Mouse (Mus musculus): Measurements from ENCODE around the gene Slc7a8.

Gene Slc7a8

DNA sequence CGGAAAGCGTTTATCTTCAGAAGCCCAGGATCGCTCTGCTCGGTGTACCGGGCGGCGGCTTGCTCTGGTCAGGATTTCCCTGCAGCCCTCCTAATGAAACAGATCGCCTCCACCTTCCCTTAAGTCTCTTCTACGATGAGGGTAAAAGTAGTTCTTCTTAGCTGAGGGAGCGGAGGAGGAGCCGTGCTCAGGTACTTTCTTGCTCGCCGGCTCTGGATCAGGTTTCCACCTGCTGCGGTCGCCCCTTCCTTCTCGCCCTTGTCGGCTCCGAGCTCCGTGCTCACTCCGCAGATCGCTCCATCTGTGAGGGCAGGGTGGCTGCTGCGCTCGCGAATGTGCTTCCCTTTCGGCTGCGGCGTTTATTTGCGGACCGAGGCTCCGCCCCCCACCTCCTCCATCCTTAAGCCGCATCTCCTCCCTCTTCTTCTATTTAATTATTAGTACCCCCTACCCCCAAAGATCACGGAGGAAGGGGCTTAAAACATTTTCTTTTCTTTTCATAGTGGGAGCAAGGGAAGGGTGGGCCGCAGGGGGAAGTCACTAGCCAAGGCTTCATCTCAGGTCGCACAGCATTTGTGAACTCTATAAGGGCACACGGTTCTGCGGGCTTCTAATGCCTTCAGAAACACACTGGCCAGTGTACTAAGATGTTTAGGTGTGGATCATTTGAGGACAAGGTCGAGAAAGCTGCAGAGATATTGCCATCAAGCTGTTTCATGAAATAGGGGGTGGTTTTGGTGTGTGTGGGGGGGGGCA, at the start of gene Slc7a8:
Gene Slc7a8 (minus strand): TSS at position 337 of the 756 bp plus-strand sequence.
- no peak for DNase-seq (ENCODE audit: extremely low read depth, insufficient read length, low spot score)

DNA sequence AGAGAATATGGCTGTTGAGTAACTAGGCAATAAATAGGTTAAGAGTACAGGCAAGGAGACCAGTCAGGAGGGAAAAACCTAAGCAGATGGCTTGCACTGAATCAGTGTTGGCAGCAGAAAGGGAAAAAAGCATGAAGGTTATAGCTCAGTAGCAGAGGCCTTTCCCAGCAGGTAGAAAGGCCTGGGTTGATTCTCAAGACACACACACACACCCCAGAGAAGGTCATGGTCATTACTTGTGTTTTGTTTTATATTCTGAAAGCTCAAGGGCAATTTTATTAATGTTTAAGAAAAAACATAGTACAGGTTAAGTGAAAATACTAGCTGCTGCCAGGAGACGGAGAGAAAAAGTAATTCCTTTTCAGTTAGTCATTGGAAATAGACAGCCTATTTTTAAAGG, 42.0 kb upstream of the Slc7a8 start:
- no peak for DNase-seq (ENCODE audit: extremely low read depth, insufficient read length, low spot score)

DNA sequence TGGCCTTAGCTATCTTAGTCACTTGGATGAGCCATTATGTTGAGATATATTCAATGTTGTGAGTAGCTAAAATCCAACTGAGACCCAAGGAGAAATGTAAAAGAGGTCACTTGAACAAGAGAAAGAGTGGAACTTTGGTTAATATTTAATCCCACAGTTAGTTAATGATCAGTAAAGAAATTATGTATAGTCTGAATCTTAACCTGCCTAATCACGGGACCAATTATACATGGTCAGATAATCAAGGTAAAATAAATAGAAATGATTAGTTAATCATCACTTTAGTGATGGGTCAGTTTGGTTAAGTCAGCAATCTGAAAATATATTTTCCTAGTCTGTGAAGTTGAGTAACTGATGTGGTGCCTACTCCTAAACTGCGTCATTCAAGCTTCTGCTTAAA, 40.6 kb upstream of the Slc7a8 start:
- no peak for DNase-seq (ENCODE audit: extremely low read depth, insufficient read length, low spot score)

DNA sequence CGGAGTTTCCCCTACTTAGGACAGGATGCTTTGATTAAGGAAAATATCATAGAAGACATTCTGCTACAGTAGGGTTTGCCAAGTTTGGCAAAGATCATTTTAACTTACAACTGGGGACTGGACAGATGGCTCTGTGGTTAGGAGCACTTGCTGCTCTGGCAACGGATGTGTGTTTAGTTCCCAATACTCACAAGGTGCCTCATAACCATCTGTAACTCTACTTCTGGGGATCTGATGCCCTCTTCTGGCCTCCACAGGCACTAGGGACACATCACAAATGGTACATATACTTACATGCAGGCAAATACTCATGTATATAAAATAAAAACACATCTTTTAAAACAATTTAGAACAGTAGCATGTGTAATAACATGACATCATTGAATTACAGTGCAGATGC, 36.0 kb upstream of the Slc7a8 start:
- DNase-seq (ENCODE audit: extremely low read depth, insufficient read length, low spot score) = no peak

DNA sequence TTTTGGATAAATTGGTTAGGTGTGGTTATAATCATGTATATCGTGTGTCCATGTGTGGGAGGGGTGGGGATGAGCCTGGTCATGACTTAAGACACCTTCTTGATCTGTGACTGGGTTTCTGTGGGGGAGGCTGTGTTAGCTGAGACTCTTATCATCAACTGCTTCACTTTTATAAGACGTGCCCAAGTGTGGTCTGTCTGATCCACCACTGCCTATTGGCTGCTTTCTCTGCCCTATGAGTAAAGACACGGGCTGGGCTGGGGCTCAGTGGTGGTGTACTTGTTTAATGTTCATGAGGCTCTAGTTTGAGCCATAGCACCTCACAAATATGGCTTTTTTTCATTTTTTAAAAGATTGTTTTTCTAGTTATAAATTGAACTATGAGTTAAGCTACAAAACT, 34.0 kb upstream of the Slc7a8 start:
- DNase-seq (ENCODE audit: extremely low read depth, insufficient read length, low spot score) = no peak

DNA sequence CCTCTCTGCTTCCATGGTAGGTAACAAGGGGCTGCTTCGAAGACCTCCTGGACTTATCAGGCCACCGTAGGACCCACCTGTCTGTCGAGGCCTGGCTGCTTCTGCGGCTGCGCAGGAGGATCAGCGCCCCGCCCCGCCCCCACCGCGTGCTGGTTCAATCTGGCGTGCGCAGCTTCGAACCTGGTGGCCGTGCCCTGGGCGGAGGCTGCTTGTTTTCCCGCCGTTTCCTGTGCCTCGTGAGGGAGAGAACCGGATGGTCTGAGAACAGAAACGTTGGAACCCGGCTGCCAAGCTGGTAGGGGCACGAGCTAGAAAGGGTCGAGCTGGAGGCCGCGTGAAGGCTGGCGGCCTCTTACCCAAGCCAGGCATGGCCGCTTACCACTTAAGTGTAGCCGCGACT, 32.2 kb upstream of the Slc7a8 start, which contains the start of gene Rnf212b:
Gene Rnf212b (plus strand): TSS at position 151 of the 400 bp plus-strand sequence.
- DNase-seq (ENCODE audit: extremely low read depth, insufficient read length, low spot score) = no peak

DNA sequence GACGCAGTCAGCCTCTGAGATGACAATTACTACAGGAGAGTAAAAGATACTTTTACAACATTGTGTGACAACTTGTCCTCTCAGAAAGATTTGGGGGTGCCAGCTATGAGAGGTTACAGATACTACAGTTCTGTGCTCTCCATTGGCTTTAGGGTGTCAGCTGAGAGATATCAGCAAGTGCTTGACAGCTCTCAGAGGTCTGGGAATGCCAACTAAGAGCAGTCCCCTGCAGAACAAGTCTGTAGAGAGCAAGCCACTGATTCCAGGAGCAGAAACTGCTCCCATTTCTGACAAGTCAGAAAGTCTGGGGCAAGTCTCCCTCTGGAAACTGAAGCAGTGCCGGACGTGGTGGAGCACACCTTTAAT, 27.9 kb upstream of the Slc7a8 start:
- DNase-seq (ENCODE audit: extremely low read depth, insufficient read length, low spot score) = no peak

DNA sequence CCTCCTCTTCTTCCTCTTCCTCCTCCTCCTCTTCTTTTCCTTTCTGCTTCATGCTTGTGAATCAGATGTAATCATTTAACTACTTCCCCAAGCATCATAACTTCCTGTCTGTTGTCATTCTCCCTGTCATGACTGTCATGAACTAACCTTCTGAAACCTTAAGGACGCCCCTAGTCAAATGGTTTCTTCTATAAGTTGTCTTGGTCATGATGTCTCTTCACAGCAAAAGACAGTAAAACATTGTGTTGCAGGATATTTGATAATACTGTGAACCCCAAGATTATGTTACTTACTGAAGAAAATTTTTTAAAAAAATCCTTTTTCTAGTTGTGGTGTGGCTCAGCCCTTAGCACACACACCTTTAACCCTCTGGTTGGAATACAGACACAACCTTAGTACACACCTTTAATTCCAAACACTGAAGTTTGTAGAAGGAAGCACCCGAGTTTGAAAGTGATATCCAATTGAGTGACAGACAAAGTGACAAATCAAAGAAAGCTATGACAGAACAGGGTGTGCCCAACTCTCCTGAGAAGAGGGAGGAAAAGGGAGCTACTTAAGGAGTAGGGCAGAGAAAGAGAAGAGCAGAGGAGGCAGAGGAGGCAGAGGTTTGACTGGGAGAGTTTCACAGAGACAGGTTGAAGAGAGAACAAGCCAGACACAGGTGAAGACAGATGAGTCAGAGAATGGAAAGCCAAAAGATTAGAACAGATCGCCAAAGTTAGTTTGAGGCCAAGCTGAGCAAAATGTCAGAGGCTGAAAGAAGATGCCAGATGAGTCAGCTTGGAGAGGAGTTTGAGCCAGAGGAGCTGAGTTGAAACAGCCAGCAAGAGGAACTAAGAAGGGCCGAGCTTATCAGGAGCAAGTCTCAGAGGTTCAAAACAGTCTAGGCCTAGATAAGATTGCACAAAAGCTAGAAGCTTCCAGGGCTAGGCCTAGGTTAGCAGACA, 27.2 kb upstream of the Slc7a8 start:
- no peak for DNase-seq (ENCODE audit: extremely low read depth, insufficient read length, low spot score)

DNA sequence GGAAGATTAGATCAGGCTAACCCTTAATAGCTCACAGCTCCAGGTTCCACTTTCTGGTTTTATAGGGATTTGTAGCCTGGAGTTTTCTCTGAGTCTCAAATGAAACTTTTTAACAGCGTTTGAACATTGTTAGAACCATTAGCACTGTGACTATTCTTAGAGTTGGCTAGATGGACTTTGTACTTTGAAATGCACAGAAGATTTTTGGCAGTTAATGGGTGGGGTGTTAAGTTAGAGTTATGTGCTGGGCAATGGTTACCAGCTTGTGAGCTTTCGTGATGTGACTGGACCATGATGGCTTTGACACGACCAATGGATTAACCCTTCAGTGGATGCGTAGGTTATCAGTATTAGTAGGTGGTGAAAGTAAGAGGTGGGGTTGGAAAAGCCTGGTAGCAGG, 24.4 kb upstream of the Slc7a8 start:
- DNase-seq (ENCODE audit: extremely low read depth, insufficient read length, low spot score) = no peak

DNA sequence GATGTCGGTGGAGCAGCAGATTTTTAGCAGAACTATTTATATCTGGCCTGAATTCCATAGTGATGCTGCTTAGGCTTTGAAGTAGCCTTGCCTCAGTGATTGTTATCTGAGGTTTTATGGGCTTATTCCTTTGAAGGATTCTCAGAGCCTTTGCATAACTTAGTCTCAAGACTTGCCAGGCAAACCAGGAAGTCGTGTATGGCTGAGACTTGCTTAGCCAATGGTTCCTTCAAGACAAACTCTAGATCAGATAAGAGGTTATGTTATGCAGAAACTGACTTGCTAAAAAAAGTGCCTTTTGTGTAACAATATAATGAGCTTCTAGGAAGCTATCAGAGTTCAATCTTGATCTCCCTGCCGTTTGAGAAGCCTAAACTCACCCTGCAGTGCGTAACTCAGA, 20.7 kb upstream of the Slc7a8 start:
- no peak for DNase-seq (ENCODE audit: extremely low read depth, insufficient read length, low spot score)

DNA sequence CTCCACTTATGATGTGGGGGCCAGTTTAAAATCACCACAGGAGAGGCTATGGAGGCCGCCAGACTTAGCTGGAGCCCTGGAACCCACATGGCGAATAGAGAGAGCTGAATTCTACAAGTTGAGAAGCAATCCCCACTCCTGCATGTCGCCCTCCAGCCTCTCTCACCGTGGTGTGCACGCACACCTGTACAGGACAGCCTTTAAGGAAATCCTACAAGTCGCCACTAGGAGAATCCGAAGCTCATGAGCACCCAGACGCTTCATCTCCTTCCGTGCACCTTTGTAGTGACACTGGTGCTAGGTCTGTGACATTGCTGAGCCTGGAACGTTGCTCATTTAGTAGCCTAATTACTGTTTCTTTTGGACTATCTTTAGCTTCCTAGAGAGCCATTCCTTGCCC, 17.9 kb upstream of the Slc7a8 start:
- DNase-seq (ENCODE audit: extremely low read depth, insufficient read length, low spot score) = no peak

DNA sequence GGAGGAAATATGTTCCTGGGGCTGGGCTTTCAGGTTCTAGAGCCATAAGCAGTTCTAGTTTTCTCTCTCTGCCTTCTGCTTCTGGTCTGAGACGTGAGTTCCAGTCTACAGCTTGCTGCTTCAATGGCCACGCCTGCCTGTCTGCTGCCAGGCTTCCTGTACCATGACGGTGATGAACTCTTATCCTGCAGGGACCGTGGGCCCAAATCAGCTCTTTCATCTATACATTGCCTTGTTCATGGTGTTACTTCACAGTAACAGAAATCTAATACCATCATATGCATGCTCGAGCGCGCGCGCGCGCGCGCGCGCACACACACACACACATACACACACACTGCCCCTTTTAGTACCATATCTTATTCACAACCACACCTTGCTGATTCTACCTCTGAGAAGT, 15.0 kb upstream of the Slc7a8 start:
- DNase-seq (ENCODE audit: extremely low read depth, insufficient read length, low spot score) = no peak

DNA sequence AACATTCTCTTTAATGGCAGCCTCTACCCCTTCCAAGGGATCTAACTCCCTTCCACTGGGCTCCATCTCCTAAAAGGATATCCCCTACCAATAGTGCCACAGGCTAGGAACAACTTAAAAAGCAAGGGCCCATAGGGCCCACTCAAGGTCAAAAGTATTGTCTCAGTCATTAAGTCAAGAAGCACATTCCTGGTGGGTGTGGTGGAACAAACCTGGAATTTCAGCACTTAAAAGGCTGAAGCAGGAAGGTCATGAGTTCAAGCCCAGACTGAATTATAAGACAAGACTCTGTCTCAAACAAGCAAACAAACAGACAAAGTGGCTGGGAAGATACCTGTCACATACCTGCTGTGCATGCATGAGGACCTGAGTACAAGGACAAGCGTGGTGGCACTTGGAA, 14.2 kb upstream of the Slc7a8 start:
- no peak for DNase-seq (ENCODE audit: extremely low read depth, insufficient read length, low spot score)

DNA sequence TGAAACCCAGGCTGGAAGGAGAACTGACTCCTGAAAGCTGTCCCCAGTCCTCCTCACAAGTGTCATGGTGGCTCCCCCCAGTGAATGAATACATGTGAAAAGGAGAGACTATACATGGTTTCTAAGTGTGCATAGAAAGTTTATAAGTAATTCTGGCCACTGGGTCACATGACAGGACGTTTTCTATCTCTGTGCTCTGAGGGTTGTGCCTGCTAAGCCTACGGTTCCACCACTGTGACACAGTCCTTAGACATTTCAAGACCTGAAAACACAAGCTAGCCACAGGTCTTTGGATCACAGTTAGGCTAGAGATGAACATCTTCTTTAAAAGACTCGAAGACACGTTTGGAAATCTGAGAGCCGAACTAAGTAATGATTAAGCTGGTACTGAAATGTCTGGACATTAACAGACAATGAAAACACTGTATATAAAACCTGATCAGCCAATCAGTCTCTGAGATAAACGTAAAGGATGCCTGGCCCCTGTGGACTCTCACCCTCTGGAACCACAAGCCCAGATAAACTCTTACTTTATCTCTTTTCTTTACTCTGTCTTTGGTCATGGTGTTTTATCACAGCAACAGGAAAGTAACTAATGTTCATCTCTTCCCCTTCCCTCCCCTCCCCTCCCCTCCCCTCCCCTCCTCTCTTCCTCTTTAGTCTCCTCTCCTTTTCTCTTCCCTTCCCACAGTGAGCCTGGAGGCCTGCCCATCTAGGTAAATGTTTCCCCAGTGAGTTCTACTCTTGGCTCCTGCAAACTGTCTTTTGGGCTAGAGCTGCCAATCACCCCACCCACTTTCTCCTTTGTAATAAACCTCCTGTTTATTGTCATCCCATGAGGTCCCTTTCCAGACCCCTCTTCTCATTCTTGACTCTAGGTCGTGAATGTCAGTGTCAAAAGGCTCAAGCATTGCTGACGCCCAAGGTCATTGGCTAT, 12.4 kb upstream of the Slc7a8 start:
- DNase-seq (ENCODE audit: extremely low read depth, insufficient read length, low spot score) = no peak

DNA sequence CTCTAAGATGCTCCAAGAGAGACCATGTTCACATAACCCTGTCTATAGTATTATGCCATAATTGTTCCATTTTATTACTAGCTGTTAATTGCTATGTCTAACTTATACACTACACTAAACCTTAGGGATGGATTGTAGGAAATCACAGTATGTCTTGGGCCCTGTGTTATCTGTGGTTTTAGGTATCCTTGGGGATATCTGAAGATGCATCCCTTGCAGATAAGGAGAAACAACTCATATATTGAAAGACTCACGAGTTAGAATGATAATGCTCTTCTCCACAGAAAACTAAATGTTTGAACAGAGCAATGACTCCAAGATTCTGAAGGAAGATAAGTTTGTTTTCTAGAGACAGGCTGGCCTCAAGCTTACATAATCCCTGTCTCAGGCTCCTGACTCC, 11.6 kb upstream of the Slc7a8 start:
- DNase-seq (ENCODE audit: extremely low read depth, insufficient read length, low spot score) = no peak

DNA sequence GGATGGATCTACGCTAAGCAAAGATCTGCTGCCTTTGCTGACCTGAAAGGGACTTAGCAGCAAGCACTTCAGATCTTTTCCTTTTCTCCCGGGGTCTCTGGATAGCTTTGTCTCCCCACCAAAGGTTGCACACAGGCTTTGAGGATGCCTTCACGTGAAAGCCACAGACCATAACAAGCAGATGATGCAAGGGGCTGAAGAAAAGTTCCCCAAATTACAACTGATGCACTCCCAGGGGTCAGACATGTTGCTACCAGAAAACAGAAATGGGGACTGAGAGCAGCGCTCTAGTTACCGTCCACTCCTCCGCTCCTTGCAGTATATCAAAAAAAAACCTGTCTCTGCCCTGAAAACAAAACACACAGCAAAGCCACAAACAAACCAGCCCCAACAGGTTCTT, 10.4 kb upstream of the Slc7a8 start:
- no peak for DNase-seq (ENCODE audit: extremely low read depth, insufficient read length, low spot score)

DNA sequence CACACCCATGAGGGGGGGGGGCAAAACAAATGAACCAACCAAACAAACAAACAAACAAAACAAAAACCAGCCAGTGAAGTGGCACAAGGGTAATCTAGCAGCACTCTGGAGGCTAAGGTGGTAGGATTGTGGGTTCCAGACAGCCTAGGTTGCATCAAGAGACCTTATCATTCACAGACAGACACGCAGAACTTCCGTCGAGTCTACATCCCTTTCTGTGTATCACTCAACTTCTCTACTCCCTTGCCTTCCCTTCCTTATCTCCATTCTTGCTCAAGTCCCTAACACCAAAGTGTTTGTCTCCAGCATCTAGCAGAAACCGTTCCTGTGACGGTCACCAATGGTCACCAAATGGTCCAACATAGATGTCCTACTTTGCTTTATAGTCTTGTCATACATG, 6.5 kb upstream of the Slc7a8 start:
- DNase-seq (ENCODE audit: extremely low read depth, insufficient read length, low spot score) = no peak

DNA sequence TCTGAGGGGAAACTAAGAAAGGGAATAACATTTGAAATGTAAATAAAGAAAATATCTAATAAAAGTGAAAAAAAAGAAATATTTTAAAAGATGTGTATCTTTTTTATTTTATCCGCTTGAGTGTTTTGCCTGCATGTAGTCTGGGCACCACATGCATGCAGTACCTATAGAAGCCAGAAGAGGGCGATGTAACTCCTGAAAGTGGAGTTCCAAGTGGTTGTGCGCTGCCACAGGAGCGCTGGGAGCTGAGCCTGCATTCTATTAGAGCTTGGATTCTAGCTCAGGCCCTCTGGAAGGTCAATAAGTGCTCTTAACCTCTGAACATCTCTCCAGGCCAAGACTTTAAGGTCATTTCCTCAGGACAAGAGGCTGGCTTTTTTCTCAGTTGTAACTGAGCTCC, 5.5 kb upstream of the Slc7a8 start:
- no peak for DNase-seq (ENCODE audit: extremely low read depth, insufficient read length, low spot score)

DNA sequence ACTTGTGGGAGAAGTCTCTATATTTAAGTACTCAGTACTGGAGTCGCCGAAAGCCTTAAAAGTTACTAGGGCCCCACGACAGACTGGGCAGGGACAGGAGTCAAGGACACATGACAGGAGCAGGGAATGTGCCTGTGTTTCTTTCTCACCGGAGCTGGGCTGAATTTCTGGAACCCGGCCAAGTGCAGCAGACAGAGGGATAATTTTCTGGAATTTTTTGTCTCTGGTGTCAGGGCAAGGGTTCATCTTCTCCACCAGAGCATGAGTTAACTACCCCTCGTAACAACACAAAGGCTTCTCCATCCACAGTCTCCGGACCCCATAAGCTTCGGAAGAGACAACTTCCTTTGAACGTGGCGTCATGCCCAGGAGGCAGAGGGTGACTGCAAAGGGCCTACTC, 4.7 kb upstream of the Slc7a8 start:
- no peak for DNase-seq (ENCODE audit: extremely low read depth, insufficient read length, low spot score)

DNA sequence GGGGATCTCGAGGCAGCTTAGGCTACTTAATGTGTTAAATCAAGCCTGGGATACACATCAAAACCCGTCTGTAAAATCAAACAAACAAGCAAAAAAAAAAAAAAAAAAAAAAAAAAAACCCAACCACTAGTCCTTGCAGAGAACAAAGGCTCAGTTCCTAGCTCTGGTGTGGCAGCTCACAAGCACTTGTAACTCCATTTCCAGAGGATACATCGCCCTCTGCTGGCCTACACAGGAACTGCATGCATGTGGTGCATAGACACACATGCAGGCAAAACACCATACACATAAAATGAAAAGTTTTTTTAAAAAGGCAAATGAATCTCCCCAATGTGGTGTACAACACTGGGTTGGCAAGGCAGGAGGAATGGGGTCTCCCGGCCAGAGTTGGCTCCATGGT, 4.2 kb upstream of the Slc7a8 start:
- DNase-seq (ENCODE audit: extremely low read depth, insufficient read length, low spot score) = no peak

DNA sequence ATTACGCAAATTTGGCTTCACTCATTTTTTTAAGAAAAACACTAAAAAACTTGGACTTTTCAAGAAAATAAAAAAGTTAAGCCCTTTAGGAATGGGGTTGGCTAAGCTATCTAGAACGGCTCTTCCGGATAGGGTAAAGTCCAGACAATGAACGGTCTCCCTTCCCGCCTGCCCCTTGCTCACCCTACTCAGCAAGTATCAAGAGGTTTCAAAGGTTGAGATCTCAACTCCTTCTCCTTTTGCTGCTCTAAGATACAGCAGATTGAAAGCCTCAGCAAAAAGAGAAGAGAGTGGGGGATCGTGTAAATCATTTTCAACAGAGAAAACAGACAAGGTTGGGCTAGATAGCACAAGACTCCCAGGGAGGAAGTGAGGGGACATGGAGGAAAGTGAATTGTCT, 1.2 kb upstream of the Slc7a8 start:
- no peak for DNase-seq (ENCODE audit: extremely low read depth, insufficient read length, low spot score)
